Comparison of ENCODE assay signal across 8 mouse cellular contexts in genomic region chr2:122702181-122703036, GRCm38 (mm10). TPM values are rescaled to one million over a fixed set of nuclear protein-coding genes. Genes with fewer than 3 reads are reported as not detected.
DNase-seq lines count a peak whose midpoint lies in the region; ATAC-seq lines count a peak whose summit lies in the region.

TSS of gene Slc30a4 (minus strand) at chr2:122702663.

- H3K9ac ChIP-seq in embryonic facial prominence, embryonic 12.5 days, result peak within 1 kb of the TSS; percentile 78
- peak within 1 kb of the TSS; percentile 76 for H3K9ac ChIP-seq in limb, embryonic 15.5 days
- H3K9ac ChIP-seq in midbrain, embryonic 16.5 days (ENCODE audit: low read depth, low read length), result peak within 1 kb of the TSS; percentile 86

- WGBS in embryonic facial prominence, embryonic 12.5 days, result under 1% methylated on average over 99 of the region's 111 CpGs
- under 1% methylated on average over 100 of the region's 111 CpGs for WGBS in limb, embryonic 15.5 days
- under 1% methylated on average over 97 of the region's 111 CpGs for WGBS in midbrain, embryonic 16.5 days

- H3K27ac ChIP-seq in embryonic facial prominence, embryonic 12.5 days, result peak within 1 kb of the TSS; percentile 65; the same call in 1 of the 2 replicates
- H3K27ac ChIP-seq in limb, embryonic 15.5 days, result peak within 1 kb of the TSS; percentile 77
- H3K27ac ChIP-seq in midbrain, embryonic 16.5 days (ENCODE audit: low read length), result peak within 1 kb of the TSS; percentile 81

- H3K36me3 ChIP-seq in erythroblast, embryonic 14.5 days (ENCODE audit: control insufficient read depth), result no peaks in the 10 kb centered on the region
- H3K36me3 ChIP-seq in embryonic facial prominence, embryonic 12.5 days, result no peaks in the 10 kb centered on the region
- no peaks in the 10 kb centered on the region for H3K36me3 ChIP-seq in limb, embryonic 15.5 days
- no peaks in the 10 kb centered on the region for H3K36me3 ChIP-seq in midbrain, embryonic 16.5 days (ENCODE audit: control insufficient read depth, insufficient read depth, low read length)

- peaks cover 46% of the 10 kb centered on the region for H3K27me3 ChIP-seq in erythroblast, embryonic 14.5 days (ENCODE audit: control insufficient read depth)
- H3K27me3 ChIP-seq in embryonic facial prominence, embryonic 12.5 days, result no peaks in the 10 kb centered on the region
- peaks cover 6% of the 10 kb centered on the region; the same call in 1 of the 2 replicates for H3K27me3 ChIP-seq in limb, embryonic 15.5 days
- no peaks in the 10 kb centered on the region for H3K27me3 ChIP-seq in midbrain, embryonic 16.5 days (ENCODE audit: control insufficient read depth, insufficient read depth, low read depth, low read length)

- H3K4me2 ChIP-seq in embryonic facial prominence, embryonic 12.5 days (replicated peaks), result peak within 1 kb of the TSS; percentile 76
- peak within 1 kb of the TSS; percentile 73 for H3K4me2 ChIP-seq in limb, embryonic 15.5 days
- peak within 1 kb of the TSS; percentile 77 for H3K4me2 ChIP-seq in midbrain, embryonic 16.5 days (ENCODE audit: low read length)

- peak; percentile 48 for DNase-seq in heart, adult 8-10 months (ENCODE audit: low spot score)
- peak; percentile 63 to 70 for DNase-seq in kidney, adult 8-10 months
- DNase-seq in spleen, postnatal 36 days (ENCODE audit: low spot score in 2 of 2), result peak; percentile 55 to 66

- ATAC-seq in erythroblast, adult 5-6 weeks (replicated peaks; ENCODE audit: low FRiP score, poor library complexity, severe bottlenecking), result no peak
- ATAC-seq in embryonic facial prominence, embryonic 12.5 days (ENCODE audit: insufficient number of reproducible peaks, insufficient read depth, low FRiP score, low TSS enrichment), result peak; percentile 97
- ATAC-seq in limb, embryonic 15.5 days (ENCODE audit: insufficient number of reproducible peaks, low FRiP score, low TSS enrichment, low read depth), result peak; percentile 97
- peak; percentile 98 for ATAC-seq in midbrain, embryonic 16.5 days

- no peaks in the 10 kb centered on the region for H3K9me3 ChIP-seq in erythroblast, embryonic 14.5 days (ENCODE audit: control insufficient read depth, low read length)
- no peaks in the 10 kb centered on the region for H3K9me3 ChIP-seq in embryonic facial prominence, embryonic 12.5 days
- H3K9me3 ChIP-seq in limb, embryonic 15.5 days, result no peaks in the 10 kb centered on the region
- H3K9me3 ChIP-seq in midbrain, embryonic 16.5 days (replicated peaks; ENCODE audit: control insufficient read depth, low read length, poor library complexity, severe bottlenecking), result no peaks in the 10 kb centered on the region

- no peaks in the 10 kb centered on the region for H3K4me1 ChIP-seq in erythroblast, embryonic 14.5 days (ENCODE audit: control insufficient read depth)
- H3K4me1 ChIP-seq in embryonic facial prominence, embryonic 12.5 days, result peaks cover 8% of the 10 kb centered on the region
- H3K4me1 ChIP-seq in limb, embryonic 15.5 days, result peaks cover 3% of the 10 kb centered on the region; the same call in 1 of the 2 replicates
- H3K4me1 ChIP-seq in midbrain, embryonic 16.5 days (ENCODE audit: control insufficient read depth, insufficient read depth, low read length), result peaks cover 21% of the 10 kb centered on the region

- peak within 1 kb of the TSS; percentile 55 for H3K4me3 ChIP-seq in erythroblast, embryonic 14.5 days (replicated peaks)
- peak within 1 kb of the TSS; percentile 82 for H3K4me3 ChIP-seq in embryonic facial prominence, embryonic 12.5 days
- H3K4me3 ChIP-seq in limb, embryonic 15.5 days, result peak within 1 kb of the TSS; percentile 82
- H3K4me3 ChIP-seq in midbrain, embryonic 16.5 days (ENCODE audit: low read depth, low read length), result peak within 1 kb of the TSS; percentile 82

RNA-seq across cellular contexts. Expression of gene Slc30a4, which starts in this region (rescaled TPM):
- not detected in 2 replicates for polyA plus RNA-seq in erythroblast, embryonic 14.5 days (2012)
- 0.42 TPM in 1 of 2 replicates, not detected in the other for total RNA-seq in erythroblast, adult 5-6 weeks (2015; ENCODE audit: low replicate concordance)
- total RNA-seq in erythroblast, adult 5-6 weeks (2017; ENCODE audit: low replicate concordance), result 0.43 and 0.56 TPM in 2 replicates
- polyA plus RNA-seq in embryonic facial prominence, embryonic 12.5 days (2016; fragmentation: Nextera tagmentation; extraction: Ambion mirVana), result 11.5 and 12.2 TPM in 2 replicates
- 1 to 10 TPM; 8.1 to 9.4 (median 8.6) TPM for total RNA-seq in heart, adult 8-10 months (2022)
- polyA plus RNA-seq in limb, embryonic 15.5 days (2015; fragmentation: Nextera tagmentation; extraction: Ambion mirVana), result 9.4 and 12.8 TPM in 2 replicates
- 5.8 and 6.5 TPM in 2 replicates for polyA plus RNA-seq in midbrain, embryonic 16.5 days (2015; fragmentation: Nextera tagmentation; extraction: Ambion mirVana)

Comparison
In these comparisons a context has a peak if more than half of its experiments do, and no peak if none do; other contexts are left out.
1. RNA of gene Slc30a4 (total RNA-seq): 8.1 to 9.4 TPM in heart, adult 8-10 months; 0.42 to 0.56 TPM in erythroblast, adult 5-6 weeks; every median in the first group is over 4 times any median in the second.
2. Peak in every context shown above with its lines, with median percentiles within 50 percentile points of each other: H3K4me3 ChIP-seq, H3K27ac ChIP-seq, H3K4me2 ChIP-seq, H3K9ac ChIP-seq and DNase-seq.